Mouse (Mus musculus): ENCODE measurements around the gene Pten.

GRCm38 (mm10) chr19:32737844-32738243 lies 19.5 kb upstream of the Pten start:
- TF ChIP-seq CTCF (IDR thresholded peaks at IDR 0.05; ENCODE audit: low read depth, low read length) (no peak), POLR2A (IDR thresholded peaks at IDR 0.05; ENCODE audit: insufficient read depth, low read length) (no peak)
